In the genomic region with DNA sequence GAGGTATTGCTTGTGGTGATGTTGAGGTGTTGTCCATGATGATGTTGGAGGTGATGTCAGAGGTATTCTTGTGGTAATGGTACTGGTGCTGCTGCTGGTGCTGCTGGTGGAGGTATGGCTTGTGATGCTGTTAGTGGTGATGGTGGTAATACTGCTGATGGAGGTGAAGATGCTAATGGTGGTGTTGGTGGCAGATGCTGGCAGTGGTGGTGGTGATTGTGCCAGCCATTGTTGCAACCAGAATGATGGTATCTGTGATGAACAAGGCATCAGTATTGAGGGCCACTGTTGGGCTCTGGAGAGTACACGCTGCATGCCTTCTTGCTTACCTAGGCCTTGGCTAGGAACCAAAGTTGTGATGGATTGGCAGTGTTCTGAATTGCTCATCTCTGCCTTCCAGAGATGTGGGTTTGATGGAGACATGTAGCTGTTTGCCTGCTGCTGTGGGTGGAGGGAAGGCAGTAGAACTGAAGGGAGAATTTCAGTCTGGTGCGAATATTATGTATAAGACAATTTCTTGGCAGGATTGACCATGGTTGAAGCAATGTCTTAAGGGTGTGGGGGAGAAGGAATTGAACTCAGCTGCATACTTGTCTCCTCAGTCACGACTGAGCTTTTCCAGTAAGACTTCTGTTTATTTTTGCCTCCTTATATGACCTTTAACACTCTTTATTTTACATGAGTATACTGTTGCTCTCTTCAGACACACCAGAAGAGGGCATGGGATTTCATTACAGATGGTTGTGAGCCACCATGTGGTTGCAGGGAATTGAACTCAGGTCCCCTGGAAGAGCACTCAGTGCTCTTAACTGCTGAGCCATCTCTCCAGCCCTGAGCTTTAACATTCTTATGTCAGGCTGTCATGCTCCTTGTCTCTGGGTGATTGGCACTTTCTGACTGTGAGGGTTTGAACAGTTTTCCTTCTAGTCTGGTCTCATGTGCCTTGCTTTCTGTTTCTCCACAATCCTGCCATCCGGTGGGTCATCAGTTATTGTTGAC, we compare ENCODE assay signal across 12 mouse cellular contexts. TPM values are rescaled to one million over a fixed set of nuclear protein-coding genes. Genes with fewer than 3 reads are reported as not detected.
DNase-seq lines count a peak whose midpoint lies in the region; ATAC-seq and TF ChIP-seq lines count a peak whose summit lies in the region.
"Had no signal": no experiment of that assay in that cellular context is flagged by ENCODE, and none has a peak within 500 bp of the region (broad histone marks: within the 10 kb centered on the region; RNA-seq: fewer than 3 reads in every experiment).

No protein-coding gene starts in this region.

- no peaks in the 10 kb centered on the region for H3K36me3 ChIP-seq in kidney, postnatal 0 days (ENCODE audit: insufficient read depth, low read length)
- no peaks in the 10 kb centered on the region for H3K36me3 ChIP-seq in limb, embryonic 15.5 days
- 0 out of 2 replicates have a peak, but pooled peaks cover under 1% of the 10 kb centered on the region for H3K36me3 ChIP-seq in neural tube, embryonic 15.5 days

- no peak for TF ChIP-seq CTCF in gastrocnemius, adult 2 months (IDR thresholded peaks at IDR 0.05)
- TF ChIP-seq CTCF in kidney, postnatal 0 days (IDR thresholded peaks at IDR 0.05; ENCODE audit: low read depth): no peak

- ATAC-seq in kidney, postnatal 0 days (replicated peaks; ENCODE audit: low FRiP score, low read depth): no peak
- no peak for ATAC-seq in limb, embryonic 15.5 days (ENCODE audit: insufficient number of reproducible peaks, low FRiP score, low TSS enrichment, low read depth)
- ATAC-seq in neural tube, embryonic 15.5 days (ENCODE audit: low FRiP score): no peak
- ATAC-seq: forebrain, embryonic 16.5 days had no signal

- H3K4me3 ChIP-seq in gastrocnemius, adult 2 months: no peak overlapping the region
- H3K4me3 ChIP-seq in kidney, postnatal 0 days (replicated peaks; ENCODE audit: low read depth, low read length): no peak overlapping the region
- no peak overlapping the region for H3K4me3 ChIP-seq in limb, embryonic 15.5 days
- H3K4me3 ChIP-seq in neural tube, embryonic 15.5 days (replicated peaks): no peak overlapping the region

- H3K27me3 ChIP-seq in kidney, postnatal 0 days (ENCODE audit: insufficient read depth, low read length): no peaks in the 10 kb centered on the region
- no peaks in the 10 kb centered on the region for H3K27me3 ChIP-seq in limb, embryonic 15.5 days
- H3K27me3 ChIP-seq in neural tube, embryonic 15.5 days (replicated peaks): no peaks in the 10 kb centered on the region
- H3K27me3 ChIP-seq: CH12.LX had no signal

- H3K9ac ChIP-seq in kidney, postnatal 0 days (ENCODE audit: low read depth, low read length): no peak overlapping the region
- no peak overlapping the region for H3K9ac ChIP-seq in limb, embryonic 15.5 days
- no peak overlapping the region for H3K9ac ChIP-seq in neural tube, embryonic 15.5 days (replicated peaks)

- peaks cover 7% of the 10 kb centered on the region; the same call in 1 of the 2 replicates for H3K4me1 ChIP-seq in kidney, postnatal 0 days (replicated peaks; ENCODE audit: insufficient read depth, low read length)
- peaks cover 14% of the 10 kb centered on the region for H3K4me1 ChIP-seq in limb, embryonic 15.5 days
- peaks cover 3% of the 10 kb centered on the region; the same call in 1 of the 2 replicates for H3K4me1 ChIP-seq in neural tube, embryonic 15.5 days

- peak overlapping the region; percentile 67 for H3K27ac ChIP-seq in gastrocnemius, adult 2 months
- H3K27ac ChIP-seq in kidney, postnatal 0 days: no peak overlapping the region
- H3K27ac ChIP-seq in limb, embryonic 15.5 days: peak overlapping the region; percentile 59
- no peak overlapping the region for H3K27ac ChIP-seq in neural tube, embryonic 15.5 days (replicated peaks)

- DNase-seq in gastrocnemius, adult 2 months: no peak
- no peak for DNase-seq in gastrocnemius, postnatal 10 days
- DNase-seq in kidney, postnatal 0 days (ENCODE audit: low spot score): peak; percentile 25
- no peak for DNase-seq in kidney, postnatal 25 days
- DNase-seq in Muller cell, postnatal 12 days (ENCODE audit: inconsistent ontology term): peak; percentile 61
- no peak for DNase-seq in layer of hippocampus, adult 18-20 months (ENCODE audit: low spot score in 2 of 2)
- DNase-seq: cerebellum, adult 11 months had no signal

- WGBS in kidney, postnatal 0 days: 63% methylated on average over 4 of the region's 4 CpGs
- 80% methylated on average over 4 of the region's 4 CpGs for WGBS in limb, embryonic 15.5 days
- 85% methylated on average over 4 of the region's 4 CpGs for WGBS in neural tube, embryonic 15.5 days

- intact Hi-C loops in gastrocnemius, adult 2 months (cut with DNase I): no loop called here

- no peaks in the 10 kb centered on the region for H3K9me3 ChIP-seq in kidney, postnatal 0 days (replicated peaks; ENCODE audit: low read length)
- no peaks in the 10 kb centered on the region for H3K9me3 ChIP-seq in limb, embryonic 15.5 days
- H3K9me3 ChIP-seq in neural tube, embryonic 15.5 days (replicated peaks): no peaks in the 10 kb centered on the region

- no peak overlapping the region for H3K4me2 ChIP-seq in kidney, postnatal 0 days (ENCODE audit: low read length)
- H3K4me2 ChIP-seq in limb, embryonic 15.5 days: no peak overlapping the region
- no peak overlapping the region for H3K4me2 ChIP-seq in neural tube, embryonic 15.5 days

RNA-seq across cellular contexts. Expression of gene Fam13c, which starts 55.1 kb away (rescaled TPM):
- total RNA-seq in gastrocnemius, adult 2 months (2021): 1 to 10 TPM; 5.2 to 7.0 TPM
- total RNA-seq in gastrocnemius, postnatal 10 days (2021): 1 to 10 TPM; 6.2 to 7.8 TPM
- 5.5 and 6.2 TPM in 2 replicates for polyA plus RNA-seq in kidney, postnatal 0 days (2015; fragmentation: Nextera tagmentation; extraction: Ambion mirVana)
- polyA plus RNA-seq in limb, embryonic 15.5 days (2015; fragmentation: Nextera tagmentation; extraction: Ambion mirVana): 10.6 TPM in 2 replicates
- 10 to 100 TPM; 80.4 to 86.2 TPM for total RNA-seq in layer of hippocampus, adult 18-20 months (2021)
- polyA plus RNA-seq in neural tube, embryonic 15.5 days (2015; fragmentation: Nextera tagmentation; extraction: Ambion mirVana): 19.6 and 21.4 TPM in 2 replicates
- total RNA-seq: CH12.LX; hematopoietic stem cell, adult 5-6 weeks had no signal

Comparison
In these comparisons a context has a peak if more than half of its experiments do, and no peak if none do; other contexts are left out.
1. DNase-seq: peak in kidney, postnatal 0 days (single experiment) and Muller cell, postnatal 12 days (single experiment); none in gastrocnemius, adult 2 months (single experiment), gastrocnemius, postnatal 10 days (single experiment), kidney, postnatal 25 days (0 of 2) and layer of hippocampus, adult 18-20 months (0 of 2).
2. H3K27ac ChIP-seq: peak in gastrocnemius, adult 2 months (single experiment) and limb, embryonic 15.5 days (single experiment); none in kidney, postnatal 0 days (single experiment) and neural tube, embryonic 15.5 days (single experiment).
3. RNA of gene Fam13c, which starts 55.1 kb away (total RNA-seq): 80.4 to 86.2 TPM in layer of hippocampus, adult 18-20 months; 6.2 to 7.8 TPM in gastrocnemius, postnatal 10 days and 5.2 to 7.0 TPM in gastrocnemius, adult 2 months; every median in the first group is over 4 times any median in the second.